Mouse (Mus musculus) testis, adult 2 months (tissue): ENCODE results near the gene Xpo1. TPM values are rescaled to one million over a fixed set of nuclear protein-coding genes. Genes with fewer than 3 reads are reported as not detected.

ENCODE experiments used
- H3K27ac ChIP-seq: fragments of 200-500 bp; 2 replicates; pipeline ENCODE4 v1.5.1; 2012; ENCODE audit warnings: low read depth, low read length; ENCODE audit not compliant: control insufficient read depth, insufficient read depth
- H3K27me3 ChIP-seq: fragments of 200-500 bp; 2 replicates; pipeline ENCODE4 v1.6.1; 2012; ENCODE audit warnings: mild to moderate bottlenecking, low read length, moderate library complexity; ENCODE audit not compliant: control insufficient read depth, insufficient read depth
- H3K36me3 ChIP-seq: fragments of 200-500 bp; 2 replicates; pipeline ENCODE4 v1.6.1; 2012; ENCODE audit warnings: mild to moderate bottlenecking, low read length; ENCODE audit not compliant: control insufficient read depth, insufficient read depth
- H3K4me1 ChIP-seq: fragments of 200-500 bp; 2 replicates; pipeline ENCODE4 v1.6.1; 2012; ENCODE audit warnings: low read length; ENCODE audit not compliant: control insufficient read depth, insufficient read depth
- H3K4me3 ChIP-seq: fragments of 200-500 bp; 2 replicates; pipeline ENCODE4 v1.5.1; 2012; ENCODE audit warnings: low read depth, mild to moderate bottlenecking, low read length, moderate library complexity, mixed read lengths; ENCODE audit not compliant: control insufficient read depth
- CTCF ChIP-seq: fragments of 200-500 bp; IDR thresholded peaks from 2 replicates; pipeline ENCODE4 v1.5.1; 2012; ENCODE audit warnings: low read depth, mild to moderate bottlenecking, inconsistent platforms, low read length, moderate library complexity; ENCODE audit not compliant: control insufficient read depth, insufficient read depth, insufficient replicate concordance
- POLR2A ChIP-seq: fragments of 200-500 bp; IDR thresholded peaks from 2 replicates; pipeline ENCODE4 v1.6.1; 2012; ENCODE audit warnings: low read depth, mild to moderate bottlenecking, inconsistent platforms, low read length, moderate library complexity; ENCODE audit not compliant: control insufficient read depth
- polyA plus RNA-seq: library from polyadenylated mRNA; depleted of rRNA; stranded (reverse); fragments of >200 nt; gene quantifications from 2 replicates; pipeline ENCODE4 v1.2.3, GENCODE M21; 2012; rRNA removed

Gene Xpo1
- polyA plus RNA-seq: 6.8 and 9.6 TPM in 2 replicates

- peak within 1 kb of the TSS; percentile 98 for H3K27ac ChIP-seq
- H3K4me3 ChIP-seq: peak within 1 kb of the TSS; percentile 93
- TF ChIP-seq POLR2A: peak; percentile 94
- TF ChIP-seq CTCF: peak; percentile 45; the same call in 1 of the 2 replicates
- H3K4me1 ChIP-seq: peaks cover 19% of the 10 kb centered on the region
- no peaks in the 10 kb centered on the region for H3K27me3 ChIP-seq
- H3K36me3 ChIP-seq: no peaks in the 10 kb centered on the region
Measured at GRCm38 (mm10) chr11:23255427-23256193, at the start of gene Xpo1. TSS of gene Xpo1 (plus strand) at chr11:23256041.

GRCm38 (mm10) chr11:23209717-23210116, 46.1 kb upstream of the Xpo1 start:
- Histone ChIP-seq H3K4me3 (no peak overlapping the region), H3K4me1 (peaks cover 3% of the 10 kb centered on the region; the same call in 1 of the 2 replicates), H3K36me3 (no peaks in the 10 kb centered on the region), H3K27ac (no peak overlapping the region), H3K27me3 (no peaks in the 10 kb centered on the region)
- TF ChIP-seq POLR2A (no peak), CTCF (no peak)

- TF ChIP-seq POLR2A: no peak
- TF ChIP-seq CTCF: no peak
- Histone ChIP-seq H3K27me3 (no peaks in the 10 kb centered on the region), H3K36me3 (no peaks in the 10 kb centered on the region), H3K27ac (no peak overlapping the region), H3K4me3 (peak overlapping the region; percentile 36), H3K4me1 (peaks cover 3% of the 10 kb centered on the region; the same call in 1 of the 2 replicates)
Measured at GRCm38 (mm10) chr11:23210590-23211510, 45.0 kb upstream of the Xpo1 start.

- H3K4me1 ChIP-seq: no peaks in the 10 kb centered on the region
- no peak for TF ChIP-seq POLR2A
- no peak for TF ChIP-seq CTCF
- H3K27ac ChIP-seq: no peak overlapping the region
- no peak overlapping the region for H3K4me3 ChIP-seq
- H3K27me3 ChIP-seq: no peaks in the 10 kb centered on the region
- H3K36me3 ChIP-seq: no peaks in the 10 kb centered on the region
Measured at GRCm38 (mm10) chr11:23217430-23217829, 38.4 kb upstream of the Xpo1 start.

GRCm38 (mm10) chr11:23236015-23236414, 19.8 kb upstream of the Xpo1 start:
- TF ChIP-seq CTCF (no peak), POLR2A (no peak)
- Histone ChIP-seq H3K36me3 (no peaks in the 10 kb centered on the region), H3K4me3 (no peak overlapping the region), H3K27ac (no peak overlapping the region), H3K4me1 (no peaks in the 10 kb centered on the region), H3K27me3 (no peaks in the 10 kb centered on the region)

GRCm38 (mm10) chr11:23253931-23254330, 1.9 kb upstream of the Xpo1 start:
- Histone ChIP-seq H3K4me3 (no peak overlapping the region), H3K27me3 (no peaks in the 10 kb centered on the region), H3K4me1 (peaks cover 19% of the 10 kb centered on the region), H3K27ac (no peak overlapping the region), H3K36me3 (no peaks in the 10 kb centered on the region)
- TF ChIP-seq CTCF (no peak), POLR2A (no peak)

GRCm38 (mm10) chr11:23254548-23254947, 1.3 kb upstream of the Xpo1 start:
- Histone ChIP-seq H3K27me3 (no peaks in the 10 kb centered on the region), H3K27ac (peak overlapping the region; percentile 98), H3K36me3 (no peaks in the 10 kb centered on the region), H3K4me3 (peak overlapping the region; percentile 93), H3K4me1 (peaks cover 19% of the 10 kb centered on the region)
- TF ChIP-seq CTCF (no peak), POLR2A (no peak)

- peak overlapping the region; percentile 98 for H3K27ac ChIP-seq
- H3K4me1 ChIP-seq: peaks cover 19% of the 10 kb centered on the region
- peak overlapping the region; percentile 93 for H3K4me3 ChIP-seq
- no peaks in the 10 kb centered on the region for H3K27me3 ChIP-seq
- no peaks in the 10 kb centered on the region for H3K36me3 ChIP-seq
- no peak for TF ChIP-seq CTCF
- no peak for TF ChIP-seq POLR2A
Measured at GRCm38 (mm10) chr11:23255053-23255426, 801 bp upstream of the Xpo1 start.
